Mouse (Mus musculus) ES-Bruce4 (cell line): ENCODE measurements around the gene Kdelc2.

Experiments
- CTCF ChIP-seq: IDR thresholded peaks from one replicate; pipeline ENCODE4 v1.8.1; 2011; ENCODE audit warnings: low read depth, low read length
- EP300 ChIP-seq: IDR thresholded peaks from 2 replicates; pipeline ENCODE4 v1.6.1; 2011; ENCODE audit warnings: low read depth, low read length; ENCODE audit not compliant: insufficient read depth
- POLR2A ChIP-seq: IDR thresholded peaks from one replicate; pipeline ENCODE4 v1.8.1; 2011; ENCODE audit warnings: low read length; ENCODE audit not compliant: insufficient read depth

DNA sequence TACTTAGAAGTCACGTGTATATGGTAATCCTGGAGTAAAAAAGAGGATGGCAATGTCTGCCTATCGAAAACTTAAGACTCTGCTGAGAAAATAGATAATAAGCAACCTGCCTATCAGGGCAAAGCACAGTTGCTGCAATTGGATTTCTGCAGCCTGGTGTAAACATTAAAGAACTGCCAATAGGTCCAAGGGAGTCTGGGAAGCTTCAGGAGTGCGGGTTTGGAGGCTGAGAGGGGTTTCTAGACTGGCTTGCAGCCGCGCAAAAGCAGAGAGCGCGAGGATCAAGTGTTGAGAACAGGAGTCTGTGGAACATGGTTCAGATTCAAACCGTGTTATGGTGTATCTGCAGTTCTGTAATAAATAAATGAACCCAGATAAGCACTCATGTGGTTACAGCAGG is 1.0 kb downstream of the Kdelc2 start:
- TF ChIP-seq CTCF (no peak), POLR2A (no peak), EP300 (no peak)
